Mouse (Mus musculus) monocyte, adult 2 months (primary cell): ENCODE data around the gene Slc12a6.

Experiments
- DNase-seq, 2 experiments: peaks; one replicate each; pipeline ENCODE4 v3.0.0; 2022; ENCODE audit warnings: low spot score in 2 of 2, low read depth in 1 of 2

Gene Slc12a6

DNA sequence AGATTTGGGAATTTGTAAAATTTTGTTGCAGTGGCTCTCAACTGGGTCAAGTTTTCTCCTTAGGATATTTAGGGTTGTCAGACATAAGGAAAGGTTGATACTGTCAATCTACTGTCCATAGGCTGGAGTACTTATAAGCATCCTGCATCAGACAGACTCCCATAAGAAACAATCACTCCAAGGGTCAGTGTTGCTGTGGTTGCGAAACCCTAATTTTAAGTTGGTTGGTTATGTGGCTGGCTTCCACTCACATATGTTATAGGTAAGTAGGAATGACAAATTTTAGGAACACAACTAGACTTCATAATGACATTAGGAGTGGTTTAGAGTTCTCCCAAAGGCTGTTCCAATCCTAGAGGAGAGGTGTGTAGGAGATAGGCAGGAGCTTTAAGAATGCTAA lies 115.6 kb downstream of the Slc12a6 start:
- DNase-seq = no peak

DNA sequence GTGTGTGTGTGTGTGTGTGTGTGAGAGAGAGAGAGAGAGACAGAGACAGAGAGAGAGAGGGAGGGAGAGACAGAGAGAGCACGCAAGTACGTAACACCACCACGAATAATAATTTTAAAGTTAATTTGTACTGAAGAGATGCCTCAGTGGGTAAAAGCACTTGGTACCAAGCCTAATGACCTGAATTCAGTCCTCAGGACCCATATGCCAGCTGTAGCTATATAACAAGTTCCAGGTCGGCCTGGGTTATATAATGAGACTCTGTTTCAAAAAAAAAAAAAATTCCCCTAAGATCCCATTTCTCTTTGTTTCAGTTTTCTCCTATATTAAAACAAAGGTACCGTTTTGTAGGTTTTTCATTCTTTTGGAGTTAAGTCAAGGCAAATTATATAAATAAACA lies 125.2 kb downstream of the Slc12a6 start:
- DNase-seq = no peak

DNA sequence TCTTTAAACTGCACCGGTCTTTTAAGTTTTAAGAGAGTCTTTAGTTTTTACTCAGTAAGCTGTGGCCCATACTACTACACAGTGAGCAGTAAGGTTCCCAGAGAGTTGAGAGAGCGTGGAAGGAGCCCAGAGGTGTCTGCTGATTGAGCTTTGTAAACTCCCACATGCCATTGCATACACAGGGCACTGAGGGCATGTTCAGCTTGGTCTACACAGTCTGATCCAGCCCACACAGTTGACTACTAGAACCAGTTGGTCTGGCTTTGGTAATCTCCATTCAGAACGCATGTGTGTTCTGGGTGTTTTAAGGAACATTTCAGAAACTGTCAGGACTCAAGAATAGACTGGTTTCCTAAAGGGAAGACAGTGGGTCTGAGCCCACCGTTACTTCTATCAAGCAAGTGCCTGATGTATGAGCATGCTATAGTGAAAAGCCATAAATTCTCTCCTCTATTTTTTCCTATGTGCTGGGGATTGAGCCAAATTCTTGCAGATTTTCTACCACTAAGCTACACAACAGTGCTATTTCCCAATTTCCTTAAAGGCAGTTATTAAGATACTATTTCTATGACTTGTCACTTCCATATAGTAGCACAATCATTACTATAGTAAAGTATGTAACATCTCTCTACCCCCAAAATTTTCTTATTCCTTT lies 125.8 kb downstream of the Slc12a6 start:
- DNase-seq = no peak

DNA sequence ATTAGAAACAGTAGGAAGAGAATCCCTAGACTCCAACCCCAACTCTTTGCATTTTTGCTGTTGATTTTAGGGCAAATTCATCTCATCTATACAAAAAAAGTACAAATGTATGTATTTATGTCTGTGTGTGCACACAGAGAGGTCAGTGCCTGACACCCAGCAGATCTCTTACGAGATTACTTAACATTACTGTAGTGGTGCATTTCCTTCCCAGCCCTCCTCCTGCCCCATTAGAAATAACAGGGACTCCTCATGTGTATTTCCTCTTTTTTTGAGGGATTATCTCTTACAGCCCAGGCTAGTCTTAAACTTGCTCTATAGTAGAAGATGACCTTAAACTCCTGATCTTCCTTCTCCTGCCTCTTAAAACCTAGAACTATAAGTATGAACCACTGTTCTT lies 127.1 kb downstream of the Slc12a6 start:
- DNase-seq = no peak

DNA sequence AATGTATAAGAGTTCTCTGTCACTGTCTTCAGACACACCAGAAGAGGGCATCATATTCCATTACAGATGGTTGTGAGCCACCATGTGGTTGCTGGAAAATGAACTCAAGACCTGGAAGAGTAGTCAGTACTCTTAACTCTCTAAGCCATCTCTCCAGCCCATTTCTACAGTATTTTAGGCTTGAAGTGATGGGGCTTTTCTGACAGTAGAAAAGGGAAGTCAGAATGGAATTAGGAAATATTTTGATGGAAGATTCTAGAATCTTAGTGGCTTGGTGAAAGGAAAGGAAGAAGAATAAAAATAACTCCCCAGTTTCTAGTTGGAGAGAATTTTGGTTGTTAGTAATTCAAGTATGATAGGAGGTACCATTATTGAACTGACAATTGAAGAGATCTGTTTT lies 128.3 kb downstream of the Slc12a6 start:
- no peak for DNase-seq

DNA sequence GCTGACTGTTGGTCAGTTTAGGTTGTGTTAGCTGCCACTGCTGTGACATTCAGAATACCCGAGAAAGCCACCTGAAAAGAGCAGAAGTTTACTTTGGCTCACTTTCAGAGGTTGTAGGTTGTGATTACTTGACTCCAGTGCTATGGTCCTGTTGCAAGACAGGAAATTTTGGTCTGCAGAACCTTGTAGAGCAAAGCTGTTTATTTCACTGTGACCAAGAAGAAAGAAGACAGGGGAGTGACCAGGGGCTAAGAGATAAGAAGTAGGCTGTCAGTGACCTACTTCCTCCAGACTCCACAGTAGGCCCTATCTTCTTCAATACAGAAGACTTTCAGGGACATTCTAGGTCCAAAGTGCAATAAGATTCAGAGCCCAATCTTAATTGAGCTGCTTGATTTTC lies 131.0 kb downstream of the Slc12a6 start:
- DNase-seq = no peak

DNA sequence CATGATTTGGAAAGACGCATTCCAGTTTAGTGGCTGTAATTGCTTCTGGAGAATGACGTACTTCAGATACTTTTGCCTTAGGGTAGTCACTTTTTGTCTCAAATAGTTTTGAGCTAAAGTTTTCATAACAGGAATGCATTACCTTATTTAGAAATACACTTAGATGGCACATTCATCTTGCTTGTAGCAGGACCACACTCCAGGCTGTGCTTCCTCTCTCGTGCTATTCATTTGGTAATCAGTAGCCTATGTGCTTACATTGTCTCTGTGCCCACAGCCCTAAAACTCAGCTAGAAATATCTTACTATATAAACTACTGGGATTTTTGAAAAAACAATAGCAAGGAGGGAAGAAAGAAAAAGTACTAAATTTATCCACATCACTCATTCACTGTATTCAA lies 141.4 kb downstream of the Slc12a6 start:
- DNase-seq = no peak
